9 mouse cellular contexts compared by ENCODE assay signal in the genomic region with DNA sequence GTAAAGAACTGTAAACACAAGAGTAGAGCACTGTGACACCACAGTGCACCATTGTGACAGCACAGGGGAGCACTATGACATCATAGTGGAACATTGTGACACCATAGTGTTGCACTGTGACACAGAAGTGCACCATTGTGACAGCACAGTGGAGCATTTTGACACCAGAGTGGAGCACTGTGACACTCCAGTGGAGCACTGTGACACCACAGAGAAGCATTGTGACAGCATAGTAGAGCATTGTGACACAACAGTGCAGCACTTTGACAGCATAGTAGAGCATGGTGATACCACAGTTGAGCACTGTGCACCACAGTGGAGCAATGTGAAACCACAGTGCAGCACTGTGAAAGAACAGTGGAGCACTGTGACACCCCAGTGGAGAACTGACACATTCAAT.
DNase-seq lines count a peak whose midpoint lies in the region; ATAC-seq and TF ChIP-seq lines count a peak whose summit lies in the region.
"Had no signal": no experiment of that assay in that cellular context is flagged by ENCODE, and none has a peak within 500 bp of the region (broad histone marks: within the 10 kb centered on the region; RNA-seq: fewer than 3 reads in every experiment).

No protein-coding gene starts in this region.

- no peak overlapping the region for H3K27ac ChIP-seq in hindbrain, postnatal 0 days
- H3K27ac ChIP-seq in hindbrain, embryonic 16.5 days (ENCODE audit: low read depth, low read length) = no peak overlapping the region
- no peak overlapping the region for H3K27ac ChIP-seq in midbrain, embryonic 13.5 days

- peaks cover 21% of the 10 kb centered on the region; the same call in 1 of the 2 replicates for H3K9me3 ChIP-seq in hindbrain, postnatal 0 days (ENCODE audit: low read length)
- peaks cover 38% of the 10 kb centered on the region for H3K9me3 ChIP-seq in hindbrain, embryonic 16.5 days (ENCODE audit: control insufficient read depth, low read length)
- peaks cover 44% of the 10 kb centered on the region for H3K9me3 ChIP-seq in midbrain, embryonic 13.5 days

- H3K36me3 ChIP-seq in hindbrain, postnatal 0 days (ENCODE audit: insufficient read depth, low read length) = no peaks in the 10 kb centered on the region
- no peaks in the 10 kb centered on the region for H3K36me3 ChIP-seq in hindbrain, embryonic 16.5 days (ENCODE audit: control insufficient read depth, insufficient read depth, low read length)
- H3K36me3 ChIP-seq in midbrain, embryonic 13.5 days = no peaks in the 10 kb centered on the region

- H3K4me1 ChIP-seq in hindbrain, postnatal 0 days (ENCODE audit: insufficient read depth, low read length) = no peaks in the 10 kb centered on the region
- H3K4me1 ChIP-seq in hindbrain, embryonic 16.5 days (ENCODE audit: control insufficient read depth, insufficient read depth, low read depth, low read length) = no peaks in the 10 kb centered on the region
- no peaks in the 10 kb centered on the region for H3K4me1 ChIP-seq in midbrain, embryonic 13.5 days (replicated peaks)

- no peak for DNase-seq in hindbrain, postnatal 0 days (ENCODE audit: low spot score)
- DNase-seq in CD4-positive, CD25-positive, alpha-beta regulatory T cell, adult 2 months (ENCODE audit: low read depth, low spot score) = peak; percentile 59
- DNase-seq in c-Kit-positive CD71-negative TER-119-negative erythroid progenitor cells, embryonic 14.5 days (ENCODE audit: low read depth) = peak; percentile 3
- DNase-seq in T-cell, adult 2 months (ENCODE audit: low spot score) = no peak
- no peak for DNase-seq in frontal cortex, postnatal 10 days (ENCODE audit: low spot score in 2 of 2)
- DNase-seq: kidney, postnatal 4 days; lung, adult 2 months had no signal

- no peak overlapping the region for H3K4me2 ChIP-seq in hindbrain, postnatal 0 days (ENCODE audit: low read depth, low read length)
- no peak overlapping the region for H3K4me2 ChIP-seq in hindbrain, embryonic 16.5 days (ENCODE audit: low read length)
- H3K4me2 ChIP-seq in midbrain, embryonic 13.5 days (replicated peaks) = no peak overlapping the region

- H3K27me3 ChIP-seq in hindbrain, postnatal 0 days (ENCODE audit: insufficient read depth, low read length) = no peaks in the 10 kb centered on the region
- H3K27me3 ChIP-seq in hindbrain, embryonic 16.5 days (replicated peaks; ENCODE audit: control insufficient read depth, insufficient read depth, low read length) = no peaks in the 10 kb centered on the region
- H3K27me3 ChIP-seq in midbrain, embryonic 13.5 days = no peaks in the 10 kb centered on the region

- peak; percentile 15; the same call in 1 of the 2 replicates for ATAC-seq in hindbrain, postnatal 0 days
- no peak for ATAC-seq in hindbrain, embryonic 16.5 days
- peak; percentile 21; the same call in 1 of the 2 replicates for ATAC-seq in midbrain, embryonic 13.5 days

- H3K9ac ChIP-seq in hindbrain, postnatal 0 days (replicated peaks; ENCODE audit: low read length) = no peak overlapping the region
- H3K9ac ChIP-seq in hindbrain, embryonic 16.5 days (ENCODE audit: low read depth, low read length) = no peak overlapping the region
- H3K9ac ChIP-seq in midbrain, embryonic 13.5 days (replicated peaks) = no peak overlapping the region

- TF ChIP-seq CTCF in hindbrain, postnatal 0 days (IDR thresholded peaks at IDR 0.05; ENCODE audit: low read depth) = no peak

- H3K4me3 ChIP-seq in hindbrain, postnatal 0 days (ENCODE audit: low read length) = no peak overlapping the region
- no peak overlapping the region for H3K4me3 ChIP-seq in hindbrain, embryonic 16.5 days (ENCODE audit: low read length)
- no peak overlapping the region for H3K4me3 ChIP-seq in midbrain, embryonic 13.5 days (replicated peaks)

Comparison
In these comparisons a context has a peak if more than half of its experiments do, and no peak if none do; other contexts are left out.
1. DNase-seq: peak in CD4-positive, CD25-positive, alpha-beta regulatory T cell, adult 2 months (single experiment) and c-Kit-positive CD71-negative TER-119-negative erythroid progenitor cells, embryonic 14.5 days (single experiment); none in hindbrain, postnatal 0 days (single experiment), T-cell, adult 2 months (single experiment) and frontal cortex, postnatal 10 days (0 of 2).